Mouse (Mus musculus) hindbrain, embryonic 11.5 days (tissue): Measurements from ENCODE around the gene 2200002D01Rik. TPM values are rescaled to one million over a fixed set of nuclear protein-coding genes. Genes with fewer than 3 reads are reported as not detected.
A peak's percentile ranks its signal among the peaks of the same experiment; 100 is the strongest.

Experiments used
- ATAC-seq: fragments of 200-750 bp; cut with Nextera tagmentation; 2 replicates; pipeline ENCODE4 v1.8.0; 2017; ENCODE audit warnings: mild to moderate bottlenecking, moderate TSS enrichment, moderate library complexity; ENCODE audit not compliant: low FRiP score
- DNase-seq: peaks from one replicate; pipeline ENCODE4 v3.0.0-alpha.2; 2015; ENCODE audit warnings: low spot score
- H3K27ac ChIP-seq: fragments of 300-500 bp; sonication (generic); 2 replicates; pipeline ENCODE4 v1.5.1; 2014; ENCODE audit warnings: mild to moderate bottlenecking, low read depth, low read length
- H3K27me3 ChIP-seq: fragments of 300-500 bp; sonication (generic); 2 replicates; pipeline ENCODE4 v1.6.1; 2014; ENCODE audit warnings: mild to moderate bottlenecking, low read length, moderate library complexity, mixed read lengths; ENCODE audit not compliant: control insufficient read depth, insufficient read depth
- H3K36me3 ChIP-seq: fragments of 300-500 bp; sonication (generic); 2 replicates; pipeline ENCODE4 v1.6.1; 2014; ENCODE audit warnings: mild to moderate bottlenecking, low read length, moderate library complexity, mixed read lengths; ENCODE audit not compliant: control insufficient read depth, insufficient read depth
- H3K4me1 ChIP-seq: fragments of 300-500 bp; sonication (generic); replicated peaks from 2 replicates; pipeline ENCODE4 v1.6.1; 2014; ENCODE audit warnings: low read length, mixed read lengths; ENCODE audit not compliant: control insufficient read depth, insufficient read depth
- H3K4me2 ChIP-seq: fragments of 300-500 bp; sonication (generic); replicated peaks from 2 replicates; pipeline ENCODE4 v1.6.1; 2014; ENCODE audit warnings: mild to moderate bottlenecking, low read depth, low read length
- H3K4me3 ChIP-seq: fragments of 300-500 bp; sonication (generic); 2 replicates; pipeline ENCODE4 v1.5.1; 2014; ENCODE audit warnings: low read depth, low read length
- H3K9ac ChIP-seq: fragments of 300-500 bp; sonication (generic); 2 replicates; pipeline ENCODE4 v1.6.1; 2014; ENCODE audit warnings: low read depth, low read length
- H3K9me3 ChIP-seq: fragments of 300-500 bp; sonication (generic); 2 replicates; pipeline ENCODE4 v1.6.1; 2016; ENCODE audit warnings: low read length; ENCODE audit not compliant: control insufficient read depth
- WGBS: fragments of 180-500 bp; shearing (Covaris S2); extraction: QIAGEN DNeasy Blood & Tissue Kit; methylation state at CpG from one replicate; pipeline ENCODE4 v1.1.7; 2014; 5-methylcytosine and 5-hydroxymethylcytosine counted together
- polyA plus RNA-seq: library from polyadenylated mRNA; unstranded; fragments of >200 nt; fragmentation: Nextera tagmentation; extraction: Ambion mirVana; gene quantifications from 2 replicates; pipeline ENCODE4 v1.2.1, GENCODE M21; 2014

The 2200002D01Rik gene
- polyA plus RNA-seq, 1 experiment from 2014 or later: 2.5 TPM

DNA sequence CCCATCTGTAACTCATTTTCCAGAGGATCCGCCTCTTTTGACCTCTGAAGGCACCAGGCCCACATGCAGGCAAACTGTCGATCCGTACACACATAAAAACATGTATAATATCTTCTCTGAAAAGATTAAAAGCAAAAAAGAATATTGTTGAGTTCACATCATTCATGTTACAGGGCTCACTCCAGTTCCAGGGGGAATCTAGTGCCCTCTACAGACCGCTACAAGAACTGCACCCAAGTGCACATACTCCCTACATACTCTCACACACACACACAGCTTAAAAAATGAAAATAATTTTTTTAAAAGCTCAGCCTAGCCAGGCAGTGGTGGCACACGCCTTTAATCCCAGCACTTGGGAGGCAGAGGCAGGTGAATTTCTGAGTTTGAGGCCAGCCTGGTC is 13.6 kb downstream of the 2200002D01Rik start:
- WGBS: 78% methylated on average over 5 of the region's 5 CpGs
- no peak for ATAC-seq
- H3K36me3 ChIP-seq: no peaks in the 10 kb centered on the region

DNA sequence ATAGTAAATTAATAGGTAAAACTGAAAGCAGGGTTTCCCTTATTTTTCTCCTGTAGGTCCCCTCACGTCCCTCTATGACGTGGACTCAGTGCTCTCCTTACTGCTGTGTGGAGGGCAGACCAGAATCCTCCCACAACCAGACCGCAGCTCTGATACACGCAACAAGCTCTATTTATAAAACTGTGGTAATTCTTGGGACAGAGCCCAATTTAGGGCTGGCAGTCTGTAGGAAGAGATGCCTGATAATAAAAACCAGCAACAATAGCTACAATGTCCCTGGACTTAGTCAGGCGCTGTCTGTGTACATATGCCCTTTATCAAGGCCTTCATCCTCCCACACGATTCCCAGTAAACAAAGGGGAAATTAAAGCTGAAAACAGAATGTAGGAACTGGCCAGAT is 14.5 kb downstream of the 2200002D01Rik start:
- Histone ChIP-seq H3K4me1 (no peaks in the 10 kb centered on the region; the same call in 1 of the 2 replicates), H3K36me3 (no peaks in the 10 kb centered on the region), H3K9me3 (no peaks in the 10 kb centered on the region), H3K27me3 (peaks cover 25% of the 10 kb centered on the region), H3K4me3 (no peak overlapping the region), H3K9ac (no peak overlapping the region), H3K4me2 (no peak overlapping the region), H3K27ac (no peak overlapping the region)
- ATAC-seq: no peak
- DNase-seq: no peak
- WGBS: 83% methylated on average over 6 of the region's 6 CpGs

More for the DNA sequence above, 13.6 kb downstream of the 2200002D01Rik start:
- no peaks in the 10 kb centered on the region; the same call in 1 of the 2 replicates for H3K4me1 ChIP-seq
- peaks cover 25% of the 10 kb centered on the region for H3K27me3 ChIP-seq
- no peak for DNase-seq
- no peak overlapping the region for H3K9ac ChIP-seq
- no peak overlapping the region for H3K4me3 ChIP-seq
- H3K27ac ChIP-seq: no peak overlapping the region
- no peak overlapping the region for H3K4me2 ChIP-seq
- H3K9me3 ChIP-seq: no peaks in the 10 kb centered on the region

DNA sequence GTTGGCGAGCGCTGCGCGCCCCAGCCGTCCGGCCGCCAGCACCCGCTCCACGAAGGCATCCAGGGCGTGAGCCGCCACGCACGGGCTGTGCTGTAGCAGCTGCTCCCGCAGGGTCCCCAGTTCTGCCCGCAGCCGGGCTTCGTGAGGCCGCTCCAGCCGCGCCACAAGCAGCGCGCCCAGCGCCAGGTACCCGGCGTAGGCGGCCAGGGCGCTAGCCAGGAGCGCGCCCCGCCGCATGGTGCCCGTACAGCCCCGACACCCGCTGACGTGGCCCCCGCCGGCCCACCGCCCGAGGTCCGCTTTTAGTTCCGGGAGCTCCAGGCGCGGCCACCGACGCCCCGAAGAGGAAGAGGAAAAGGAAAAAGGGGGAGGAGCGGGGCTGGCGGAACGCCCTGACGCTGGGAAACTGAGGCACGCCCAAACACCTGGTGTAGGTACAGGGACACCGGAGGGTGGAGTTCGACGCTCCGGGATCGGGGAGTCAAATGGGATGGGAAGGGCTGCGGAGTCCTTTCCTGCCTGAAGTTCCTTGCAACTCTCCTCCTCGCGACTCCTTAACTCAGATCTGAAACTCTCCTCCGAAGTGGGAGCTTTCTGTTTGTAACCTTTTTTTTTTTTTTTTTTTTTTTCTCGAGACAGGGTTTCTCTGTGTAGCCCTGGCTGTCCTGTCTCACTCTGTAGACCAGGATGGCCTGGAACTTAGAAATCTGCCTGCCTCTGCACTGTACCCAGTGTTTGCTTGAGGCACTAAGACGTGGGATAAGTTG is 15.8 kb downstream of the 2200002D01Rik start, which contains the start of gene Kcnk6:
Kcnk6 (minus strand) TSS at position 269 of the 767 bp plus-strand sequence.
- Histone ChIP-seq H3K9ac (peak within 1 kb of the TSS; percentile 45), H3K4me2 (peak within 1 kb of the TSS; percentile 82), H3K27me3 (peaks cover 25% of the 10 kb centered on the region), H3K27ac (no peak within 1 kb of the TSS), H3K4me1 (no peaks in the 10 kb centered on the region; the same call in 1 of the 2 replicates), H3K4me3 (peak within 1 kb of the TSS; percentile 39), H3K9me3 (no peaks in the 10 kb centered on the region), H3K36me3 (no peaks in the 10 kb centered on the region)
- ATAC-seq (peak; percentile 45; the same call in 1 of the 2 replicates), DNase-seq (peak; percentile 43)
- 1% methylated on average over 62 of the region's 62 CpGs for WGBS

DNA sequence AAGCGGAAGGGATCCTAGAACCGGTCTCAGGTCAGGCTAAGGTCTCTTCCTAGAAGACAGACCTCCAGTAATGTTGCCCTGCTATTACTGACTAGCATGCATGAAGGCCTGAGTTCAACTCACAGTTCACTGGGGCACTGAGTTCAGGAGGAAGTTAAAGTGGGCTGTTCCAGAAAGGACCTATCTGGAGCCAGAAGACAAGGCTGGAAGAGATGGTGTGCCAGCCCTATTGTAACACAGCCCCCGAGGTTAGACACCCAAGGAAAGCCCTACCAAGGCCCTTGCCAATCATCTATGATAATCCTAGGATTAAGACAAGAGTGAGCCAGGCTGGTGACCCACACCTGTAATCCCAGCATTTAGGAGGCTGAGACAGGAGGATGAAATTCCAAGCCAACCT is 16.7 kb downstream of the 2200002D01Rik start:
- Histone ChIP-seq H3K4me2 (no peak overlapping the region), H3K9me3 (no peaks in the 10 kb centered on the region), H3K27ac (no peak overlapping the region), H3K4me3 (no peak overlapping the region), H3K27me3 (peaks cover 25% of the 10 kb centered on the region), H3K9ac (no peak overlapping the region), H3K36me3 (no peaks in the 10 kb centered on the region), H3K4me1 (no peaks in the 10 kb centered on the region; the same call in 1 of the 2 replicates)
- 54% methylated on average over 3 of the region's 3 CpGs for WGBS
- DNase-seq (no peak), ATAC-seq (no peak)

DNA sequence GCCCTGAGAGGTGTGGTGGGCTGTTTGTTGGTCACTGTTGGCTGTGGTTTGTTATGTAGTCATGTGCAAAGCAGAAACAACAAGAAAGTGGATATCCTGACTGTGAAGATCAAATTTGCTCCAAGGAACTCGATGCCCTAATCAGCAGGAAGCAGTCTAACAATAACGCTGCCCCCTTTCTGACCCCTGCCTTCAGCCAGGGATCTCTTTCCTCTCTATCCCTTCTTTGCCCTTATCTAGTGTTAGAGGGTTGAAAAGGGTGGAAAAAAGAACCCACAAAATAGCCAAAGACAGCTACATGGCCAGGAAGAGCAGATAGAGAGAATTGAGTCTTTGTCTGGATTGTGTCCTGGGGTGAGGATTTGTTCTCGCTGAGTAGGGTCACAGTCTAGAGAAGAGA is 17.7 kb downstream of the 2200002D01Rik start:
- Histone ChIP-seq H3K27me3 (peaks cover 25% of the 10 kb centered on the region), H3K4me1 (no peaks in the 10 kb centered on the region; the same call in none of the 2 replicates), H3K9ac (no peak overlapping the region), H3K27ac (no peak overlapping the region), H3K36me3 (no peaks in the 10 kb centered on the region), H3K9me3 (no peaks in the 10 kb centered on the region), H3K4me2 (no peak overlapping the region), H3K4me3 (no peak overlapping the region)
- DNase-seq (no peak), ATAC-seq (no peak)
- 15% methylated on average over 3 of the region's 3 CpGs for WGBS

DNA sequence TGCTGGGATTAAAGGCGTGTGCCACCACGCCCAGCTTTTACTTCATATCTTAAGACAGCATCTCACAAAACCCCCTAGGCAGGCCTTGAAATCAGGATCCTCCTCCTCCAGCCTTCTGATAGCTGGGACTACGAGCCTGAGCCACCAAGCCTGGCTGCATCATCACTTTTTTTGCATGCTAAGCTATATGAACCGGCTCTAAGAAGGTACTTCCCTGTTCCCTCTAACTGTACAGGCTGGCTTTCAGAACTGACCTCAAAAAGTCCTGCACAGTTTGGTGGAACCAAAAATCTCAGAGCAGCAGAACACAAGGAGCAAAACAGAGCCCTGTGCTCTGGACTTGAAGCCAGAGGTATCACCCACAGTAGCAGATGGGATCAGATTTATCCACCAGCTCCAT is 20.1 kb downstream of the 2200002D01Rik start:
- DNase-seq (no peak), ATAC-seq (no peak)
- no peak overlapping the region for H3K9ac ChIP-seq
- no peak overlapping the region for H3K4me3 ChIP-seq
- no peak overlapping the region for H3K27ac ChIP-seq
- 77% methylated on average over 4 of the region's 4 CpGs for WGBS
- H3K9me3 ChIP-seq: no peaks in the 10 kb centered on the region
- no peak overlapping the region for H3K4me2 ChIP-seq
- H3K4me1 ChIP-seq: no peaks in the 10 kb centered on the region; the same call in none of the 2 replicates
- peaks cover 25% of the 10 kb centered on the region for H3K27me3 ChIP-seq
- no peaks in the 10 kb centered on the region for H3K36me3 ChIP-seq

DNA sequence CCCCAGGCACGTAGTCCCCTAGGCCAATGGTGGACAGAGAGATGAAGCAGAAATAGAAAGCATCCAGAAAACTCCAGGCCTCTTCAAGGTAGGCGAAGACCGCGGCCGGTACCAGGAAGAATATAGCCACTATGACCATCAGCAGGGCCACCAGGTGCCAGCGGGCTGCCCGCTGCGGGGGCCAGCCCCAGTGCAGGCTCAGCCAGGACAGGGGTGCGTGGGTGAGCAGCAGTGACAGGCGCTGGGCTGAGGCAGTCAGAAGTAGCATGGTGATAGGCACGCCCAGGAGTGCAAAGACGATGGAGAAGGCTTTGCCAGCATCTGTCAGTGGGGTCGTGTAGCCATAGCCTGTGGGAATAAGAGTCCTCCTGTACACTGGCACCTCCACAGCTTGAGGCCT is 22.7 kb downstream of the 2200002D01Rik start:
- ATAC-seq (no peak), DNase-seq (no peak)
- H3K4me1 ChIP-seq: no peaks in the 10 kb centered on the region; the same call in none of the 2 replicates
- 74% methylated on average over 13 of the region's 13 CpGs for WGBS
- H3K4me3 ChIP-seq: no peak overlapping the region
- H3K4me2 ChIP-seq: 0 out of 2 replicates have a peak overlapping the region, but pooled peaks have one; percentile 2
- no peak overlapping the region for H3K27ac ChIP-seq
- peaks cover 2% of the 10 kb centered on the region; the same call in 1 of the 2 replicates for H3K27me3 ChIP-seq
- no peak overlapping the region for H3K9ac ChIP-seq
- H3K36me3 ChIP-seq: no peaks in the 10 kb centered on the region
- no peaks in the 10 kb centered on the region for H3K9me3 ChIP-seq

DNA sequence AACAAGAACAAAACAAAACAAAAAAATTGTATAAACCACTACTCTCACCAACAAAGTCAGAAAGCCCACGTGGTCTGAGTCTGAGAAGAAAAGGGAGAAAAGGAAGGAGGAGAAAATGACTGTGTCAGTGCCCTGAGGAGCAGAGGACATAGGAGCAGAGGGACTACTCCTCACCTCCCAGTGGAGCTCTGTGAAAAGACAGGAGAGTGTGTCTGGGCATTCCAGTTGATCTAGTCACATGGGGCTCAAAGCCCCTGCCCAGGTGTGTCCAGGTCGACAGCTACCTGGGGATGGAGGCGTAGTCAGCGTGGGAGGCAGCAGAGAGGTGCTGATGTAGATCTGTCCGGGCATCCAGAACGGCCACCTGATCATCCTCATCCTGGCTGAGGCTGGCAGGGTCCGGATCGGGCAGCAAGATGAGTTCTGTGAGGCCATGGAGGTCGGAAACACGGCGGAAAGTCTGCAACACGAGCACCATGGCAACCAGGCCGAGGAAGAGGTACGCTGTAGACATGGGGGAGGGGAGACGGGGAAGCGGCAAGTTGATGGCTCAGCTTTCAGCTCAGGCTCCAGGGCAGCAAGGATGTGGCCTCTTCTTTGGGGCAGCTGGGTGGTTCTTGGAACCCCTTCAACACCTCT is 23.4 kb downstream of the 2200002D01Rik start:
- Histone ChIP-seq H3K4me2 (peak overlapping the region; percentile 2; the same call in 1 of the 2 replicates), H3K9me3 (no peaks in the 10 kb centered on the region), H3K4me3 (no peak overlapping the region), H3K27ac (no peak overlapping the region), H3K4me1 (no peaks in the 10 kb centered on the region; the same call in none of the 2 replicates), H3K9ac (peak overlapping the region; percentile 8; the same call in 1 of the 2 replicates), H3K36me3 (no peaks in the 10 kb centered on the region), H3K27me3 (no peaks in the 10 kb centered on the region)
- ATAC-seq: no peak
- WGBS: 10% methylated on average over 16 of the region's 16 CpGs
- peak; percentile 62 for DNase-seq
